Mouse (Mus musculus) inflammation-experienced regulatory T-cells (primary cell): ENCODE data around the gene Sestd1. TPM values are rescaled to one million over a fixed set of nuclear protein-coding genes. Genes with fewer than 3 reads are reported as not detected.

Experiments used
- polyA plus RNA-seq, 2 experiments: library from polyadenylated mRNA; unstranded; fragments of 100-300 nt; shearing (Covaris generic); gene quantifications; one replicate each; pipeline ENCODE4 v1.2.1; 2017

The Sestd1 gene
- 1 to 10 TPM in 1 of 2 experiments, under 1 TPM in 1; 0.58 to 1.2 TPM for polyA plus RNA-seq

GRCm38 (mm10) chr2:77280512-77281409 lies at the start of gene Sestd1:
Sestd1 (minus strand) TSS chr2:77280592.

GRCm38 (mm10) chr2:77170633-77171105 lies 109.7 kb downstream of the Sestd1 start, which contains the start of gene Ccdc141:
Ccdc141 (minus strand) TSS chr2:77170636.

Other genes with a start within 250 kb of the Sestd1 start
- 1 to 10 TPM; 2.4 to 3.1 TPM for gene Ccdc141, start 110.0 kb downstream of the Sestd1 start, polyA plus RNA-seq